Mouse (Mus musculus) natural killer cell, adult 2 months (primary cell): ENCODE measurements around the gene Elavl2.

Experiments
- DNase-seq, 2 experiments: peaks; one replicate each; pipeline ENCODE4 v3.0.0; 2022; ENCODE audit warnings: low spot score in 2 of 2

The Elavl2 gene

GRCm38 (mm10) chr4:91213917-91214316 lies 186.7 kb downstream of the Elavl2 start:
- DNase-seq, result no peak

- DNase-seq, result no peak
Observed at GRCm38 (mm10) chr4:91208415-91209292, 191.9 kb downstream of the Elavl2 start.
